In the genomic region with DNA sequence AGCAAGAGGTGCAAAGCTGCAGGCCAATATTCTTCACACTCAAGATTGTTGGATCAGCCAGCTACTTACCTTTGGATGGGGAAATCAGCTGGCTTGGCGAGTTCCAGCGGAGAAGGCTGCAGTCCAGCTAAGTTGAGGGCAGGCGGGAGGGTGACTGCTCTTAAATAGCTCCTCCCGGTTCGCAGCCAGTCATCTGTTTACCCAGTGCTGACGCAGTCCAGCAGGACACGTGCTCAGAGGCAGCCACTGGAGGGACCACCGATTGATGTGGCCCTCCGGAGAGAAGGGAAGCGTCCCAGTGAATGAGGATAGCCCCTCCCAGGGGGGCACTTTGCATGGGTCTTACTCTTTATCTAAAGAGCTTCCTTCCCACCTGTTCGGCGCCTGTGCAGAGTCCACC, we compare ENCODE assay signal across 8 mouse cellular contexts. TPM values are rescaled to one million over a fixed set of nuclear protein-coding genes. Genes with fewer than 3 reads are reported as not detected.
A peak's percentile ranks its signal among the peaks of the same experiment; 100 is the strongest.
DNase-seq lines count a peak whose midpoint lies in the region; ATAC-seq and TF ChIP-seq lines count a peak whose summit lies in the region.

A gene (minus strand): TSS at position 166 of the 400 bp plus-strand sequence.

- no peaks in the 10 kb centered on the region for H3K9me3 ChIP-seq in forebrain, embryonic 10.5 days
- H3K9me3 ChIP-seq in heart, embryonic 14.5 days (ENCODE audit: control insufficient read depth, low read length) = no peaks in the 10 kb centered on the region
- H3K9me3 ChIP-seq in neural tube, embryonic 14.5 days (ENCODE audit: control insufficient read depth, low read length) = no peaks in the 10 kb centered on the region

- no peak for TF ChIP-seq POLR2A in liver, adult 2 months (IDR thresholded peaks at IDR 0.05; ENCODE audit: extremely low read depth, insufficient read depth, low read length)

- H3K9ac ChIP-seq in heart, embryonic 14.5 days (ENCODE audit: low read length) = no peak within 1 kb of the TSS
- no peak within 1 kb of the TSS for H3K9ac ChIP-seq in liver, adult 2 months (ENCODE audit: low read depth, low read length)
- H3K9ac ChIP-seq in neural tube, embryonic 14.5 days (replicated peaks; ENCODE audit: low read depth, low read length) = peak within 1 kb of the TSS; percentile 39; the same call in 1 of the 2 replicates

- 1% methylated on average over 12 of the region's 12 CpGs for WGBS in forebrain, embryonic 10.5 days
- 1% methylated on average over 12 of the region's 12 CpGs for WGBS in heart, embryonic 14.5 days
- 3% methylated on average over 12 of the region's 12 CpGs for WGBS in liver, adult 2 months
- 2% methylated on average over 12 of the region's 12 CpGs for WGBS in neural tube, embryonic 14.5 days

- H3K27ac ChIP-seq in forebrain, embryonic 10.5 days = no peak within 1 kb of the TSS
- H3K27ac ChIP-seq in heart, embryonic 14.5 days (replicated peaks in 1 of 2; ENCODE audit: control insufficient read depth in 1 of 2, insufficient read depth in 1 of 2, low read depth in 2 of 2, low read length in 2 of 2) = no peak within 1 kb of the TSS
- no peak within 1 kb of the TSS for H3K27ac ChIP-seq in liver, adult 2 months (replicated peaks; ENCODE audit: insufficient read depth, low read depth, low read length)
- H3K27ac ChIP-seq in neural tube, embryonic 14.5 days (ENCODE audit: low read depth, low read length) = no peak within 1 kb of the TSS

- peak; percentile 30 for DNase-seq in adipocyte (ENCODE audit: low spot score)
- peak; percentile 33 for DNase-seq in forebrain, embryonic 10.5 days (ENCODE audit: extremely low spot score, low spot score)
- DNase-seq in kidney, postnatal 10 days = peak; percentile 69
- peak; percentile 43 for DNase-seq in liver, adult 2 months (ENCODE audit: extremely low read depth, low read depth, low spot score)
- DNase-seq in Muller cell, postnatal 12 days (ENCODE audit: inconsistent ontology term) = no peak

- no peaks in the 10 kb centered on the region for H3K79me2 ChIP-seq in liver, adult 2 months (ENCODE audit: control insufficient read depth, insufficient read depth, low read length)

- H3K4me1 ChIP-seq in forebrain, embryonic 10.5 days = peaks cover 32% of the 10 kb centered on the region
- H3K4me1 ChIP-seq in heart, embryonic 14.5 days (ENCODE audit: control insufficient read depth in 2 of 2, insufficient read depth in 2 of 2, low read length in 2 of 2) = peaks cover 3% of the 10 kb centered on the region in 2 experiments; a peak in 2 of 4 replicates
- no peaks in the 10 kb centered on the region for H3K4me1 ChIP-seq in liver, adult 2 months (ENCODE audit: control insufficient read depth, insufficient read depth, low read length)
- peaks cover 7% of the 10 kb centered on the region; the same call in 1 of the 2 replicates for H3K4me1 ChIP-seq in neural tube, embryonic 14.5 days (ENCODE audit: control insufficient read depth, insufficient read depth, low read length)

- H3K4me2 ChIP-seq in heart, embryonic 14.5 days (ENCODE audit: low read length) = peak within 1 kb of the TSS; percentile 54
- H3K4me2 ChIP-seq in neural tube, embryonic 14.5 days (ENCODE audit: low read depth, low read length) = peak within 1 kb of the TSS; percentile 50

- no peaks in the 10 kb centered on the region for H3K36me3 ChIP-seq in forebrain, embryonic 10.5 days (replicated peaks)
- H3K36me3 ChIP-seq in heart, embryonic 14.5 days (ENCODE audit: control insufficient read depth, insufficient read depth, low read length) = no peaks in the 10 kb centered on the region
- H3K36me3 ChIP-seq in liver, adult 2 months (ENCODE audit: control insufficient read depth, insufficient read depth, low read length) = no peaks in the 10 kb centered on the region
- H3K36me3 ChIP-seq in neural tube, embryonic 14.5 days (ENCODE audit: control insufficient read depth, insufficient read depth, low read length) = no peaks in the 10 kb centered on the region

- no peak for TF ChIP-seq CTCF in liver, adult 2 months (IDR thresholded peaks at IDR 0.05; ENCODE audit: low read depth, low read length)

- H3K4me3 ChIP-seq in forebrain, embryonic 10.5 days = peak within 1 kb of the TSS; percentile 45
- H3K4me3 ChIP-seq in heart, embryonic 14.5 days (ENCODE audit: control insufficient read depth in 1 of 2, insufficient read depth in 1 of 2, low read depth in 1 of 2, low read length in 2 of 2) = peak within 1 kb of the TSS; percentile 15 to 24; a peak in 3 of 4 replicates
- no peak within 1 kb of the TSS for H3K4me3 ChIP-seq in liver, adult 2 months (ENCODE audit: insufficient read depth, low read depth, low read length)
- peak within 1 kb of the TSS; percentile 32 for H3K4me3 ChIP-seq in neural tube, embryonic 14.5 days (ENCODE audit: low read depth, low read length)

- ATAC-seq in heart, embryonic 14.5 days (ENCODE audit: insufficient number of reproducible peaks, insufficient read depth, low FRiP score, low read depth) = no peak; the same call in 1 of the 2 replicates
- no peak for ATAC-seq in neural tube, embryonic 14.5 days (ENCODE audit: low read depth)
- no peak for ATAC-seq in inflammation-experienced regulatory T-cells, adult 6 months

- H3K27me3 ChIP-seq in forebrain, embryonic 10.5 days (ENCODE audit: poor library complexity, severe bottlenecking) = peaks cover 78% of the 10 kb centered on the region
- H3K27me3 ChIP-seq in heart, embryonic 14.5 days (ENCODE audit: control insufficient read depth, insufficient read depth, low read length) = peaks cover 62% of the 10 kb centered on the region
- peaks cover 9% of the 10 kb centered on the region for H3K27me3 ChIP-seq in liver, adult 2 months (ENCODE audit: control insufficient read depth, insufficient read depth, low read length)
- H3K27me3 ChIP-seq in neural tube, embryonic 14.5 days (ENCODE audit: control insufficient read depth, insufficient read depth, low read length) = peaks cover 27% of the 10 kb centered on the region

RNA-seq across cellular contexts. Expression of the gene that starts here (rescaled TPM):
- 0.64 and 0.66 TPM in 2 replicates for polyA plus RNA-seq in forebrain, embryonic 10.5 days (2016; fragmentation: Nextera tagmentation; extraction: Ambion mirVana)
- 0.72 TPM in 1 of 2 replicates, not detected in the other for polyA plus RNA-seq in heart, embryonic 14.5 days (2014; fragmentation: Nextera tagmentation; extraction: Ambion mirVana)
- total RNA-seq in liver, adult 2 months (2014; rRNA removed) = not detected in 2 replicates
- not detected in 2 replicates for polyA plus RNA-seq in liver, adult 2 months (2012; rRNA removed)
- polyA plus RNA-seq in neural tube, embryonic 14.5 days (2014; fragmentation: Nextera tagmentation; extraction: Ambion mirVana) = 73.1 and 169 TPM in 2 replicates
- not detected for polyA plus RNA-seq in inflammation-experienced regulatory T-cells, adult 6 months (2017; shearing (Covaris generic))

Comparison
In these comparisons a context has a peak if more than half of its experiments do, and no peak if none do; other contexts are left out.
1. RNA of the gene that starts here (polyA plus RNA-seq): 73.1 to 169 TPM in neural tube, embryonic 14.5 days; 0.72 TPM in heart, embryonic 14.5 days, 0.64 to 0.66 TPM in forebrain, embryonic 10.5 days, not detected in liver, adult 2 months and not detected in inflammation-experienced regulatory T-cells, adult 6 months; every median in the first group is over 10 times any median in the second.
2. Peak in DNase-seq and H3K4me3 ChIP-seq in forebrain, embryonic 10.5 days; RNA of the gene not detected or under 1 TPM.
3. Peak in DNase-seq in liver, adult 2 months; RNA of the gene not detected or under 1 TPM.